Mouse (Mus musculus) adipocyte (in vitro differentiated cells): ENCODE results near the gene Atg16l1.
"Not testable (repeated sequence)": the region's sequence is repeated elsewhere in the genome, so short reads cannot be mapped to it uniquely, and the experiment has no call there.

ENCODE experiments used
- DNase-seq: peaks from one replicate; pipeline ENCODE4 v3.0.0-alpha.2; 2016; ENCODE audit warnings: low spot score

The Atg16l1 gene

GRCm38 (mm10) chr1:87773336-87773735 lies 17.7 kb downstream of the Atg16l1 start:
- DNase-seq = peak; percentile 80

- DNase-seq = no peak
Measured at GRCm38 (mm10) chr1:87774845-87775244, 19.2 kb downstream of the Atg16l1 start.

- DNase-seq = no peak
Measured at GRCm38 (mm10) chr1:87779204-87779785, 23.6 kb downstream of the Atg16l1 start.

GRCm38 (mm10) chr1:87785703-87786102 lies 30.0 kb downstream of the Atg16l1 start:
- no peak for DNase-seq

- DNase-seq = no peak
Measured at GRCm38 (mm10) chr1:87786251-87786650, 30.6 kb downstream of the Atg16l1 start.

- peak; percentile 52 for DNase-seq
Measured at GRCm38 (mm10) chr1:87789665-87790064, 34.0 kb downstream of the Atg16l1 start.

GRCm38 (mm10) chr1:87792438-87793137 lies 36.9 kb downstream of the Atg16l1 start:
- DNase-seq = peak; percentile 73

GRCm38 (mm10) chr1:87793138-87793449 lies 37.4 kb downstream of the Atg16l1 start:
- DNase-seq = no peak

GRCm38 (mm10) chr1:87797702-87798101 lies 42.0 kb downstream of the Atg16l1 start:
- DNase-seq = peak; percentile 37

- peak; percentile 95 for DNase-seq
Measured at GRCm38 (mm10) chr1:87798306-87798705, 42.6 kb downstream of the Atg16l1 start.

GRCm38 (mm10) chr1:87803576-87803975 lies 47.9 kb downstream of the Atg16l1 start, which contains the start of gene Sag:
Gene Sag (plus strand): TSS chr1:87803680.
- no peak for DNase-seq

GRCm38 (mm10) chr1:87807751-87808150 lies 52.1 kb downstream of the Atg16l1 start:
- no peak for DNase-seq

GRCm38 (mm10) chr1:87811391-87811790 lies 55.7 kb downstream of the Atg16l1 start:
- DNase-seq = no peak

- no peak for DNase-seq
Measured at GRCm38 (mm10) chr1:87812061-87812460, 56.4 kb downstream of the Atg16l1 start.

GRCm38 (mm10) chr1:87813155-87813554 lies 57.5 kb downstream of the Atg16l1 start:
- no peak for DNase-seq

- peak; percentile 10 for DNase-seq
Measured at GRCm38 (mm10) chr1:87813681-87814080, 58.0 kb downstream of the Atg16l1 start.

GRCm38 (mm10) chr1:87824420-87824995 lies 68.8 kb downstream of the Atg16l1 start:
- DNase-seq = no peak

- no peak for DNase-seq
Measured at GRCm38 (mm10) chr1:87825281-87825680, 69.6 kb downstream of the Atg16l1 start.

GRCm38 (mm10) chr1:87825991-87826390 lies 70.3 kb downstream of the Atg16l1 start:
- no peak for DNase-seq

- no peak for DNase-seq
Measured at GRCm38 (mm10) chr1:87826474-87826873, 70.8 kb downstream of the Atg16l1 start.

- DNase-seq = not testable (repeated sequence)
Measured at GRCm38 (mm10) chr1:87827476-87827875, 71.8 kb downstream of the Atg16l1 start.

- no peak for DNase-seq
Measured at GRCm38 (mm10) chr1:87828185-87828584, 72.5 kb downstream of the Atg16l1 start.

GRCm38 (mm10) chr1:87828926-87829580 lies 73.4 kb downstream of the Atg16l1 start:
- no peak for DNase-seq
